Mouse (Mus musculus) heart, adult 2 months (tissue): Measurements from ENCODE around the gene Tbc1d22a. TPM values are rescaled to one million over a fixed set of nuclear protein-coding genes. Genes with fewer than 3 reads are reported as not detected.
"Not testable (repeated sequence)": the region's sequence is repeated elsewhere in the genome, so short reads cannot be mapped to it uniquely, and the experiment has no call there.

ENCODE experiments used
- DNase-seq, 2 experiments: peaks; one replicate each; pipeline ENCODE4 v3.0.0; 2021
- H3K27ac ChIP-seq: fragments of 200-600 bp; 2 replicates; pipeline ENCODE4 v1.8.1; 2022
- H3K27me3 ChIP-seq: fragments of 200-500 bp; 2 replicates; pipeline ENCODE4 v1.6.1; 2012; ENCODE audit warnings: mild to moderate bottlenecking, low read length, inconsistent platforms, mixed read lengths; ENCODE audit not compliant: control insufficient read depth, insufficient read depth
- H3K36me3 ChIP-seq: fragments of 200-500 bp; 2 replicates; pipeline ENCODE4 v1.6.1; 2012; ENCODE audit warnings: low read length, inconsistent platforms; ENCODE audit not compliant: control insufficient read depth, insufficient read depth
- H3K4me1 ChIP-seq: fragments of 200-500 bp; 2 replicates; pipeline ENCODE4 v1.6.1; 2011; ENCODE audit warnings: low read length; ENCODE audit not compliant: control insufficient read depth, insufficient read depth
- H3K4me3 ChIP-seq: fragments of 200-600 bp; 2 replicates; pipeline ENCODE4 v1.8.1; 2022
- H3K79me2 ChIP-seq: fragments of 200-500 bp; replicated peaks from 2 replicates; pipeline ENCODE4 v1.6.1; 2012; ENCODE audit warnings: mild to moderate bottlenecking, inconsistent platforms, low read length, moderate library complexity, mixed read lengths; ENCODE audit not compliant: control insufficient read depth, insufficient read depth
- H3K9ac ChIP-seq: fragments of 200-500 bp; 2 replicates; pipeline ENCODE4 v1.6.1; 2012; ENCODE audit warnings: low read depth, mild to moderate bottlenecking, control low read depth, inconsistent platforms, low read length, mixed read lengths
- CTCF ChIP-seq: fragments of 200-600 bp; IDR thresholded peaks from 2 replicates; pipeline ENCODE4 v1.8.1; 2022; ENCODE audit warnings: antibody characterized with exemption, mild to moderate bottlenecking, moderate library complexity
- EP300 ChIP-seq: fragments of 200-500 bp; IDR thresholded peaks from 2 replicates; pipeline ENCODE4 v1.6.1; 2011; ENCODE audit warnings: low read depth, low read length, control low read depth; ENCODE audit not compliant: insufficient read depth
- POLR2A ChIP-seq: fragments of 200-500 bp; IDR thresholded peaks from 2 replicates; pipeline ENCODE4 v1.6.1; 2011; ENCODE audit warnings: mild to moderate bottlenecking, low read depth, low read length, control low read depth; ENCODE audit not compliant: insufficient read depth
- WGBS: fragments of 180-500 bp; shearing (Covaris S2); methylation state at CpG from one replicate; pipeline ENCODE4 v1.1.7; 2018; 5-methylcytosine and 5-hydroxymethylcytosine counted together
- intact Hi-C: fragments of 180-260 bp; cut with DNase I; formaldehyde crosslinking; loops from one replicate; pipeline ENCODE4 v1.15.1; 2025
- polyA plus RNA-seq: library from polyadenylated mRNA; depleted of rRNA; stranded (reverse); fragments of >200 nt; gene quantifications from 2 replicates; pipeline ENCODE4 v1.2.3, GENCODE M21; 2012
- total RNA-seq, 2 experiments: library from RNA; stranded (reverse); gene quantifications; 2 replicates each; pipeline ENCODE4 v1.2.3; 2021

The Tbc1d22a gene
- total and polyA plus RNA-seq, 3 experiments = 21.8 to 25.6 (median 23.2) TPM

- Histone ChIP-seq H3K27ac (peak overlapping the region; percentile 29), H3K36me3 (no peaks in the 10 kb centered on the region), H3K9ac (no peak overlapping the region), H3K27me3 (no peaks in the 10 kb centered on the region), H3K79me2 (no peaks in the 10 kb centered on the region), H3K4me1 (peaks cover 21% of the 10 kb centered on the region), H3K4me3 (no peak overlapping the region)
- intact Hi-C loops = loop anchor here (5.0 kb wide), 1 partner anchor 66 kb away; no protein-coding TSS in a partner anchor
- 86% methylated on average over 7 of the region's 7 CpGs for WGBS
- TF ChIP-seq POLR2A (no peak), EP300 (no peak), CTCF (no peak)
- no peak for DNase-seq
Observed at GRCm38 (mm10) chr15:86203292-86203793, 10.9 kb upstream of the Tbc1d22a start.

- no peaks in the 10 kb centered on the region for H3K36me3 ChIP-seq
- no peak overlapping the region for H3K4me3 ChIP-seq
- H3K27me3 ChIP-seq = no peaks in the 10 kb centered on the region
- TF ChIP-seq POLR2A (no peak), EP300 (no peak), CTCF (no peak)
- peak; percentile 53 to 71 for DNase-seq
- 36% methylated on average over 7 of the region's 7 CpGs for WGBS
- intact Hi-C loops = loop anchor here (2.0 to 5.0 kb wide), 2 partner anchors 43 to 67 kb away; no protein-coding TSS in a partner anchor
- no peaks in the 10 kb centered on the region for H3K79me2 ChIP-seq
- peaks cover 21% of the 10 kb centered on the region for H3K4me1 ChIP-seq
- H3K27ac ChIP-seq = peak overlapping the region; percentile 29
- no peak overlapping the region for H3K9ac ChIP-seq
Observed at GRCm38 (mm10) chr15:86203942-86204561, 10.2 kb upstream of the Tbc1d22a start.

GRCm38 (mm10) chr15:86205300-86205699 lies 9.0 kb upstream of the Tbc1d22a start:
- peak overlapping the region; percentile 82 for H3K27ac ChIP-seq
- WGBS = 58% methylated on average over 2 of the region's 2 CpGs

GRCm38 (mm10) chr15:86206385-86206784 lies 7.9 kb upstream of the Tbc1d22a start:
- WGBS = 39% methylated on average over 4 of the region's 4 CpGs
- peak; percentile 48 for TF ChIP-seq CTCF
- peak; percentile 75; the same call in 1 of the 2 replicates for TF ChIP-seq EP300
- TF ChIP-seq POLR2A = peak; percentile 34; the same call in 1 of the 2 replicates
- Histone ChIP-seq H3K27me3 (no peaks in the 10 kb centered on the region), H3K36me3 (no peaks in the 10 kb centered on the region), H3K4me3 (no peak overlapping the region), H3K79me2 (no peaks in the 10 kb centered on the region), H3K27ac (peak overlapping the region; percentile 82), H3K9ac (no peak overlapping the region), H3K4me1 (peaks cover 16% of the 10 kb centered on the region)
- peak in 1 of 2 experiments; percentile 49 for DNase-seq
- intact Hi-C loops = loop anchor here (1.0 to 2.0 kb wide), 2 partner anchors 14 to 18 kb away; no protein-coding TSS in a partner anchor

More at GRCm38 (mm10) chr15:86205300-86205699, 9.0 kb upstream of the Tbc1d22a start:
- Histone ChIP-seq H3K27me3 (no peaks in the 10 kb centered on the region), H3K9ac (no peak overlapping the region), H3K79me2 (no peaks in the 10 kb centered on the region), H3K4me1 (peaks cover 21% of the 10 kb centered on the region), H3K36me3 (no peaks in the 10 kb centered on the region), H3K4me3 (no peak overlapping the region)
- DNase-seq = peak; percentile 65 to 79
- intact Hi-C loops = loop anchor here (2.0 kb wide), 1 partner anchor 44 kb away; no protein-coding TSS in a partner anchor
- TF ChIP-seq EP300 (0 out of 2 replicates have a peak, but pooled peaks have one; percentile 46), CTCF (peak; percentile 89), POLR2A (no peak)

GRCm38 (mm10) chr15:86212193-86212592 lies 2.1 kb upstream of the Tbc1d22a start:
- DNase-seq = not testable (repeated sequence)

GRCm38 (mm10) chr15:86214549-86215201 lies 416 bp downstream of the Tbc1d22a start:
- TF ChIP-seq EP300 (no peak), POLR2A (0 out of 2 replicates have a peak, but pooled peaks have one; percentile 11)
- 6% methylated on average over 25 of the region's 25 CpGs for WGBS
- Histone ChIP-seq H3K79me2 (peaks cover 6% of the 10 kb centered on the region; the same call in 1 of the 2 replicates), H3K27ac (peak overlapping the region; percentile 96), H3K27me3 (no peaks in the 10 kb centered on the region), H3K4me3 (peak overlapping the region; percentile 80), H3K9ac (peak overlapping the region; percentile 88), H3K36me3 (peaks cover 6% of the 10 kb centered on the region; the same call in 1 of the 2 replicates), H3K4me1 (peaks cover 20% of the 10 kb centered on the region)
- DNase-seq = peak in 1 of 2 experiments; percentile 49
- intact Hi-C loops = loop anchor here (2.0 to 10.0 kb wide), 2 partner anchors 14 to 160 kb away; partner anchors contain the start of gene Gramd4

More at GRCm38 (mm10) chr15:86212193-86212592, 2.1 kb upstream of the Tbc1d22a start:
- H3K4me3 ChIP-seq, H3K4me1 ChIP-seq, H3K36me3 ChIP-seq, H3K27me3 ChIP-seq, H3K27ac ChIP-seq, H3K79me2 ChIP-seq, H3K9ac ChIP-seq: not testable (repeated sequence)
- WGBS = 70% methylated on average over 5 of the region's 5 CpGs
- intact Hi-C loops = loop anchor here (10.0 kb wide), 1 partner anchor 157 kb away; the partner anchor contains the start of gene Gramd4

- intact Hi-C loops = loop anchor here (10.0 kb wide), 1 partner anchor 162 kb away; the partner anchor contains the start of gene Gramd4
- not testable (repeated sequence) for DNase-seq, H3K4me3 ChIP-seq, H3K9ac ChIP-seq, H3K27me3 ChIP-seq, H3K36me3 ChIP-seq, H3K79me2 ChIP-seq
- peak overlapping the region; percentile 84 for H3K27ac ChIP-seq
- 62% methylated on average over 9 of the region's 9 CpGs for WGBS
- peaks cover 34% of the 10 kb centered on the region for H3K4me1 ChIP-seq
Observed at GRCm38 (mm10) chr15:86216641-86217040, 2.4 kb downstream of the Tbc1d22a start.
